Mouse (Mus musculus) erythroblast, embryonic 14.5 days (primary cell): ENCODE results near the gene Tgm2.

Experiments
- GATA1 ChIP-seq: IDR thresholded peaks from 2 replicates; pipeline ENCODE4 v1.6.1; 2012; ENCODE audit warnings: low read length, inconsistent platforms, mixed read lengths
- TAL1 ChIP-seq: IDR thresholded peaks from 3 replicates; pipeline ENCODE4 v1.6.1; 2012; ENCODE audit warnings: low read length, inconsistent platforms, mixed read lengths

DNA sequence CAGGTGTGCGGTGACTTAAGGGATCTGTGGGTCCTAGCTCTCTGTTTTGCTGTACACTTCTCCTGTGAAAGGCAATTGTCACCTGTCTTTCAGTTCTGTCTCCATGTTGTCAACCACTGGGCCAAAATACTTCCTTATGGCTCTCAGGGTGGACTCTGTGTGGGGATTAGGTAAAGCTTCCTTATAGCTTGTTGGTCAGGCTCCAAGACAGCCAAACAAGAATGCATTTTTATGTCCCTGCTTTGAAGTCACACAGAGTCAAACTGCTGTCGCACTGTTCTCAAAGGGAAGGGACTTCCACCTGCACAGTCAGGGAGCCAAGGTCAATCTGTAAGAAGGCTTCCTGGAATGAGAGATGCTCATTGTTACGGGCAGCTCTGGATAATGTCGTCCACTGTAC is 31.9 kb upstream of the Tgm2 start:
- TF ChIP-seq GATA1 (no peak), TAL1 (no peak)
